Mouse (Mus musculus) left cerebral cortex, adult 11 months (tissue): ENCODE results near the gene Serpina12.

Source experiments
- DNase-seq: peaks from one replicate; pipeline ENCODE4 v3.0.0; 2022; ENCODE audit warnings: low spot score

The Serpina12 gene

DNA sequence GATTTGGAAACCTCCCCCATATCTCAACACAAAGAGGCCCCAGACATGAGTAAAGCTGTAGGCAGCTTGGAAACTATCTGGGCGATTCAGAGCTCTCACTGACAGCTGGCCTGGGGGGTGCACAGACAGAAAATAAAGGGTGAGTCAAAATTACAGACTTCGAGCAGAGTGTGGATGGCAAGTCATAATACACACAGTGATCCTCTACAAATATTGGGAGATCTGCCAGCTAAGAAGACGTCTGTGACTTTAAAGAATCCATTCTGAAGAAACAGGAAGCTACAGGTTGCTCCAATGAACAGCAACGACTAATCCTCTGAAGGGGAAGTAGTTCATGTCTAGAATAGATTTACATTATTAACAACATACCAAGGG, 41.0 kb downstream of the Serpina12 start:
- DNase-seq, result no peak

DNA sequence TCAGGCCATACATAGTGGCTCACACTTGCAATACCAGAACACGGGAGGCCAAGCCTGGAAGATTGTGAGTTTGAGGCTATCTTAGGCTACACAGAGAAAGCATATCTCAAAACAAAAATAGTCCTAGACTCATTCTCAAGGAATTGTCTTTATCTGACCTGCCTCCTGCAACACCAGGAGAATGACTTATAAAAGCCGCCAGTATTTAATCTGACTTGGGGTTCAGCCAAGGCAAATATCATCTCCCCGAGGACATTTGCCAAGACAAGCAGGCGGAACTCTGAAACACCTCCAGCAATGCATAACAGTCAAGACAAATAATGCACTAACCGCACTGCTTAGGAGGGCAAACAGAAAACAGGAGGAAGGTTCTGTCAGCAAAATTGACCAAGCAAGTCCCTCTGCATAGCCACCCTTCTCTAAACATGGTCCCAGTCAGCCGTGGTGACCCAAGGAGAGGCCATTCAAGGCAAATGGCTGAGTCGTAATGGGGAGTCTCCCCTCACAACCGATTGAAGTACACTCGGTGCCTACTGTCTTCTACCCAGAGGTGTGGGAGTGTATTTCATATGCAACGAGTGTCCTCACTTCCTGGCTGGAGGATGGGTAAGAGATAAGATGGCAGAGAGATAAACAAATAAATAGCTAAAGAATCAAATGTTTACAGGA, 41.5 kb downstream of the Serpina12 start:
- DNase-seq, result no peak

DNA sequence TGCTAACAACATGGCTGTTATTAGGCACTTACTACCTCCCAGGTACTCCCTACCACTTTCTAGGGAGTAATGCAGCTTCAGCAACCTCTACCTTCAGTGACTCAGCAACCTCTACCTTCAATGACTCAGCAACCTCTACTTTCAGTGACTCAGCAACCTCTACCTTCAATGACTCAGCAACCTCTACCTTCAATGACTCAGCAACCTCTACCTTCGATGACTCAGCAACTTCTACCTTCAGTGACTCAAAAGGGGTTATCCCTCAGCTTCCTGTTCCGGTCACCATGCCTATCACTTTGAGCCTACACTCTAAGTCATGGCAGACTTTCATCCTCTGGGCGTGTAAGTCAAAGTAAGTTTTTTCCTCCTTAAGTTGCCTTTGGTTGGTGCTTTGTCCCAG, 43.6 kb downstream of the Serpina12 start:
- no peak for DNase-seq

DNA sequence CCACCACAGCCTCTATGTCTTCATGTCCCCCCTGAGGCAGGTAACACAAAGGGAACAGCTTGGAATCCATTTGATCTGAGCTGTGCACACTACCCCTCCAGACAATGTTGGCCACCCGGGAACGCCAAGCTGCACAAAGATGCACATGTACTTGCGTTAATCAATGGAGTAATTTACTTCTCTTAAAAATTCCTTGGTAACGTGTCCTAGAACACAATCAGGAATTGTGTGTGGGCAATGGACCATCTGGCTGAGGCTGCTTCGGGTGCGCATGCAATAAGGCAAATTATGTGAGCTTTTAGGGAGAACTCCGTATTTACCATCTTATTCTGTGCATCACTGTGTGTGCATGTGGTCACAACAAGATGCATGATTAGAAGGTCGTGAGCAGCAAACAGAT, 44.6 kb downstream of the Serpina12 start:
- DNase-seq, result no peak

DNA sequence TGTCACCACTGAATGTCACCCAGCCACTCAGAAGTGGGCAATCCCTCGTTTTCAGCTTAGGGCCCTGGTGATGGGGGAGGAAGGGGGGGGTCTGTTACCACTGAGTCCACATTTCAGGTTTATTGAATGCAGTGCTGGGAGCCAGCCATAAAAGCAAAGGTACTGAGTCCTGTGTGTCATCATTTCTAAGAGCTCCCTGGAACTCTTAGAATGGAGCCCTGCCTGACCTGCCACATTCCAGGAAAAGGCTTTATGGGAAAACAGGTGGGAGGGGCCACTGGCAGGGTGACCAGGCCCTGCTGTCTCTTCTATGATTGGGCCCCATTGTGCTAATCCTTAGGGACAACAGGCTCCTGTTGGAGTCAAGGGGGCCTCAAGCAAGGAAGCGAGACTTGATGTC, 47.7 kb downstream of the Serpina12 start:
- DNase-seq, result no peak

DNA sequence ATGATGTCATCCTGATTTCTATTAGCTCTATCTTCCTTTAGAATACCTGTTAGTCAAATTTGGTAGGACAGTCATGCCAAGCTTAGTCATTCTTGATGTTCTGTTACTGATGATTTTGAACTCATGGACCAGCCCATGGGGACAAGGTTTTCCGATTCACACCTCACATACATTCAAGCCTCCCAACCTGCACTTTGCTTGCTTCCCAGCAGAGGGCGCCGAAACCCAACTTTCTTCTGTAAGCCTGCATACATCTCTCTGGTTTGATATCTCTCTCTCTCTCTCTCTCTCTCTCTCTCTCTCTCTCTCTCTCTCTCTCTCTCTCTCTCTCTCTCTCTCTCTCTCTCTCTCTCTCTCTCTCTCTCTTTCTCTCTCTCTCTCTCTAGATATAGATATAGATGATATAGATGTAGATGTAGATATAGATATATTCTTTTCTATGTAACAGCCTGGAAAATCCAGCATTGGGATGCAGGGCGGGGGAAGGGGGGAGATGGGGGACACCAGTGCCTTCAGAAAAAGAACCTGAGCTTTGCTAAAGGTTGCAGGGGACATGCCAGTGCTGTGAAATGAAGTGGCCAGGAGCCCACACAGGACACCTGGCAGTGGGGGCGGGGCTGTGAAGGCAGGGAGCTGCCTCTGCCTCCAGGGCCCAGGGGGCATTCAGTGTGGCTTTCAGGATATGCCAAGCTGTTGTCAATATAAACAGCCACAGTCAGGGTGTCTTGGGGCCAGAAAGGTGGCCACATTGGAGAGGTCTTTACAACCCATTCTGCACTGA, 48.8 kb downstream of the Serpina12 start:
- DNase-seq, result peak; percentile 75

DNA sequence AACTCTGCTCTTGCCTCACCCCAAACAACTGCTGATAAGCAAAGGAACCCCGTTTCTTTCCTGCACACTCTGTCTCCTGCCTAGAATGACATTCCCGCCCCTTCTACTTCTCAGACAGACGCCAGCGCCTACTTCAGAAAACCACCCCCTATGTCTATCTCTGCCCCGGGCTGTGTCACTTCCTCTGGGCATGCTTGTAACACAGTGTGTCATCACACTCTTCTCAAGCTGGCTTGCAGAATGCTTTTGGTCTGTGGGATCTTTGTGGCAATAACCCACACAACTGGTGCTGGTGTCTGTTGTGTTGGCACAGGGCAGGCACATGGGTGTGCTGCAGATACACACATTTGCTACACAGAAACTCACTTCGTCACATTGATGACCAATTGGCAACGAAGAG, 51.3 kb downstream of the Serpina12 start:
- DNase-seq, result no peak

DNA sequence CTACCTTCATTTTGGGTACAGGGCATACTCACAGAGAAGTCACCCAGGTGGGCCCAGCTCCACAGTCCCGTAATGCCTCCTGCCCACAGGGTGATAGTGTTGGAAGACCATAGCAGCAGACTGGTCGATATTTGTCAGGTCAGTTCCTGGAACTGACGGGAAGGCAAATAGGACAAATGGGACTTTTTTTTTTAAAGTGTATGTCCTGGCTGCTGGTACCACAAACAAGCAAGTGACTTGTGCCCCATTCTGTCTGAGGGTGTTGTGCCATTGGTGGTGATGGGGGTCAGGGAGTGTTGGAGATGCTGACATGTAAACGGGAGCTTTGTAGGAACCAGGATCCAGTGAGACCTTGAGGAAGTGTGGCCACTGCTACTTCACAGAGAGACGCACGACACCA, 54.4 kb downstream of the Serpina12 start, which contains the start of gene Serpina11:
Gene Serpina11, minus strand, starts transcription at position 101 of the 400 bp plus-strand sequence.
- no peak for DNase-seq

DNA sequence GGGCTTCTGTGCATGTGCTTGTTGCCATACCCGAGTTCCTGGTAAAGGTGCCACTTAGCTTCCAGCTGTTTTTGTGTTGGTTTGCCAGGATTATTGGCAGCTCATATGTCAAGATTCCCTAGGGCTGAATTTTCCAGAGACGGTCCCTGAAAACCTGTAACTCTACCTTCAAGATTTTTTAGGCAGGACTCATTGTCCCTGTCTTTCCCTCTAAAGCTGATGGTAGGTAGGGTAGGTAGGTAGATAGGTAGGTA, 54.8 kb downstream of the Serpina12 start:
- no peak for DNase-seq

DNA sequence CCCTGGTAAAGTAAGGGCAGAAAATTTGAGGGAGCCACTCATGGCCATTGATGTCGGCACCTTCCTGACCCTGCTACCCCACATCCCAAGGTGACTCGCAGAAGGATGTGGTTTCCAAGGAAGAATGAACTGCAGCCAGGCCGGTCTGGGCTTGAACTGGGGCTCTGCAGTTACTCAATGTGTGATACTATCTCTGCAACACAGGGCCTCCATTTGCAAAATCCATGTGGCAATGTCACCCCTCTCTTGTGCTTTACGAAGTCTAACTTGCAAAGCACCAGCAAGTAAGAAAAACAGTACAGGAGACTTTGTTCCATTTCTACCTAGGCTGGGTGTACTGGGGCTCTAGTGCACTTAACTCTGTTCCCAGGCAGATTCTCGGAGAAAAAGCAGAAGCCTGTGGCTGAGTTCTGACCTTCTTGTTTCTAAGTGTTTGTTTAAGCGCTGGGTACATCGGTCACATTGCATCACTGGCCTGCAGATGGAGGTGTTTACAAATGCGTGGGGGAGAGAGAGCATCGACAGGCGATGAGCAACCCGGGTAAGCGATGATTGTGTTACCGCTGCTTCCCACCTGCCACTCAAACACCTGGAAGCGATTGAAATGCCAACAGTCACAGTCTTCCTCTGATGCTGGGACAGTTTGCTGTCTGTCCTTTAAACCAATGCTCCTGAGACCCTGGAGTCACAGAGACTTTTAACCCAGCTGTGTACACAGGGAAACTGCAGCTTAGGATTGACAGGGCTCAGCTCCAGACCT, 55.3 kb downstream of the Serpina12 start:
- no peak for DNase-seq

DNA sequence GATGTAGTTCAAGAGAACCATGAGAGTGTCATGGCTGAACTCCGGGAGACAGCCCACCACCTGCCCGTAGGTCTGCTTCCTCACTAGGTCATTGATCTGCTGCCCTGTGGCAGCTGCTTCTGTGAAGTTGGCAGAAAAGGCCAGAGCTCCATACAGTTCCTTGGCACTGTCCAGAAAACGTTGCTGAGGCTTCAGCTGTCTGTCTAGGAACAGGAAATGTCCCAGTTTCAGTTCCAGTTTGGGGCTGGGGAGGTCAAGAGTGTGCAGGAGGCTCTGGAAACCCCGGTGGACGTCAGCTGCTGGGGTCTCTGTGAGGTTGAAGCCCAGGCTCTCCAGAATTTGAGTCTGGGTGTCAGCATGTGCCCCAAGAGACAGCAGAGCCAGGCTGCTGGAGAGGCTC, 58.4 kb downstream of the Serpina12 start:
- no peak for DNase-seq

DNA sequence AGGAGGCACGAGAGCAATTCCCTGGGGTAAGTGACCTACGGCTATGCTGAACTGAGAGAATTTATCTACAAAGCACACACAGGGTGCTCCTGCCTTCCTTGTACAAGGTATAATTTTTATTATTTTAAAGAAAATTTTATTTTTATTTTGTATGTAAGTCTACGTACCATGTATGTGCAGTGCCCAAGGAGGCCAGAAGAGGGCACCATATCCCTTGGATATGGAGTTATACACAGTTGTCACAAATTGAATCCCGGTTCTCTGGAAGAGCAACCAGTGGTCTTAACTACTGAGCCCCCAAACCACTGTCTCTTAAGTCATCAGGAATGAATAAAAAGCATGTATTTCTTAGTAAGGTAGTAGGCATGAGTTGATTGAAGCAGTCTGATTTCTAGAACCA, 59.3 kb downstream of the Serpina12 start:
- no peak for DNase-seq

DNA sequence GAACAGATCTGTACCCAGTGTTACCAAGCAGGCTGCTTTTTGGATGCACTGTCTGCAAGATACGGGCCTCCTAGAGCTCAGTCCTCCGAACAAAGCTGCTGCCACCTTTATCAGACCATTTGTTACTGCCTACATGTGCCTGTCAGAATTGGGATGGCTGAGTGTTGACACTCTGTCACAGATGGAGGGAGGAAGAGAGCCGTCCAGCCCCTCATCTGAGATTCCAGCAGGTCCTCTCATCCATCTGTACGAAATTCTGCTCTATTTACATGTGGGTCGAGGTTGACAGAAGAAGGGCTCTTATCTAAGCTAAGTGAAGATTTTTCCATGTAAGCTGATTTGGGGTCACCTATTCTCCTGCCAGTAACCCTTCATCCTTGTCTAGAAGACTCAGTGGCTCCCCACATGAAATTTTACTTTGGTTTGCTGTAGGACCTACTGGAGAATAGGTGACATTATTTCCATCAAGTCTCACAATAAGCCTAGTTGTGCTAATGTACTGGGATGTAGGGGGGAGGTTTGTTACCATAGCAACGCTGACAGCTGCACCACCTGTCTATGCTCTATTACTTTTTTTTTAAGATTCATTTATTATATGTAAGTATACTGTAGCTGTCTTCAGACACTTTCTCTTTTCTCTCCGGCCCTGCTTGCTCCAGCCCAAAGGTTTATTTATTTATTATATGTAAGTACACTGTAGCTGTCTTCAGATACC, 62.4 kb downstream of the Serpina12 start:
- no peak for DNase-seq
